Comparison of ENCODE assay signal across 7 mouse cellular contexts in genomic region chr8:84187065-84187755, GRCm38 (mm10). TPM values are rescaled to one million over a fixed set of nuclear protein-coding genes. Genes with fewer than 3 reads are reported as not detected.
DNase-seq lines count a peak whose midpoint lies in the region; ATAC-seq and TF ChIP-seq lines count a peak whose summit lies in the region.

No protein-coding gene starts in this region.

- peak overlapping the region; percentile 53 for H3K9ac ChIP-seq in embryonic facial prominence, embryonic 11.5 days (replicated peaks; ENCODE audit: low read length)
- H3K9ac ChIP-seq in stomach, embryonic 14.5 days (replicated peaks; ENCODE audit: low read depth, low read length) = 0 out of 2 replicates have a peak overlapping the region, but pooled peaks have one; percentile 11

- 0 out of 2 replicates have a peak overlapping the region, but pooled peaks have one; percentile 47 for H3K27ac ChIP-seq in embryonic facial prominence, embryonic 11.5 days (replicated peaks; ENCODE audit: low read depth, low read length)
- no peak overlapping the region for H3K27ac ChIP-seq in stomach, embryonic 14.5 days (ENCODE audit: low read length)

- no peak for ATAC-seq in embryonic facial prominence, embryonic 11.5 days (replicated peaks; ENCODE audit: insufficient number of reproducible peaks, low FRiP score, low TSS enrichment, low read depth)
- ATAC-seq in megakaryocyte-erythroid progenitor cell, adult 5-6 weeks (replicated peaks; ENCODE audit: low FRiP score, low TSS enrichment, poor library complexity, severe bottlenecking) = peak; percentile 58
- ATAC-seq in stomach, embryonic 14.5 days (ENCODE audit: insufficient number of reproducible peaks, insufficient read depth, low FRiP score, low read depth) = no peak

- peak; percentile 62 for TF ChIP-seq CTCF in E14TG2a.4 (conservative IDR thresholded peaks at IDR 0.05; ENCODE audit: low read length)

- peaks cover 8% of the 10 kb centered on the region for H3K36me3 ChIP-seq in E14TG2a.4 (ENCODE audit: insufficient read depth, low read length)
- no peaks in the 10 kb centered on the region for H3K36me3 ChIP-seq in embryonic facial prominence, embryonic 11.5 days (replicated peaks; ENCODE audit: control insufficient read depth, insufficient read depth, low read depth, low read length)
- H3K36me3 ChIP-seq in stomach, embryonic 14.5 days (ENCODE audit: control insufficient read depth, insufficient read depth, low read length) = no peaks in the 10 kb centered on the region

- intact Hi-C loops in heart, postnatal 10 days (cut with DNase I) = loop anchor here (2.0 to 5.0 kb wide), 2 partner anchors 85 to 170 kb away; partner anchors contain the start of gene Ccdc130
- intact Hi-C loops in left cerebral cortex, postnatal 4 days (cut with DNase I) = loop anchor here (2.0 to 10.0 kb wide), 2 partner anchors 24 to 172 kb away; partner anchors contain the start of gene 2210011C24Rik

- WGBS in embryonic facial prominence, embryonic 11.5 days = 3% methylated on average over 21 of the region's 21 CpGs
- WGBS in stomach, embryonic 14.5 days = 4% methylated on average over 21 of the region's 21 CpGs

- H3K4me3 ChIP-seq in E14TG2a.4 (replicated peaks; ENCODE audit: low read length) = peak overlapping the region; percentile 77
- H3K4me3 ChIP-seq in embryonic facial prominence, embryonic 11.5 days (ENCODE audit: low read depth, low read length) = peak overlapping the region; percentile 29
- peak overlapping the region; percentile 27 for H3K4me3 ChIP-seq in stomach, embryonic 14.5 days (ENCODE audit: low read depth, low read length)

- no peaks in the 10 kb centered on the region for H3K27me3 ChIP-seq in E14TG2a.4 (ENCODE audit: insufficient read depth, low read length)
- H3K27me3 ChIP-seq in embryonic facial prominence, embryonic 11.5 days (ENCODE audit: control insufficient read depth, insufficient read depth, low read length) = no peaks in the 10 kb centered on the region
- no peaks in the 10 kb centered on the region for H3K27me3 ChIP-seq in stomach, embryonic 14.5 days (ENCODE audit: control insufficient read depth, insufficient read depth, low read length)

- DNase-seq in ZHBTc4 (ENCODE audit: low read depth, low spot score) = peak; percentile 86
- DNase-seq in embryonic facial prominence, embryonic 11.5 days (ENCODE audit: low spot score) = peak; percentile 78
- peak; percentile 74 to 78 for DNase-seq in heart, postnatal 10 days
- peak; percentile 55 for DNase-seq in left cerebral cortex, postnatal 4 days

- peaks cover 79% of the 10 kb centered on the region for H3K4me1 ChIP-seq in E14TG2a.4 (replicated peaks; ENCODE audit: low read depth, low read length)
- H3K4me1 ChIP-seq in embryonic facial prominence, embryonic 11.5 days (ENCODE audit: control insufficient read depth, insufficient read depth, low read length) = peaks cover 9% of the 10 kb centered on the region
- H3K4me1 ChIP-seq in stomach, embryonic 14.5 days (ENCODE audit: control insufficient read depth, insufficient read depth, low read length) = peaks cover 25% of the 10 kb centered on the region

- H3K9me3 ChIP-seq in E14TG2a.4 (ENCODE audit: low read length) = no peaks in the 10 kb centered on the region
- H3K9me3 ChIP-seq in embryonic facial prominence, embryonic 11.5 days (replicated peaks; ENCODE audit: control insufficient read depth, low read length) = no peaks in the 10 kb centered on the region
- no peaks in the 10 kb centered on the region for H3K9me3 ChIP-seq in stomach, embryonic 14.5 days (ENCODE audit: control insufficient read depth, low read depth, low read length)

- H3K4me2 ChIP-seq in embryonic facial prominence, embryonic 11.5 days (ENCODE audit: low read depth, low read length) = peak overlapping the region; percentile 81
- peak overlapping the region; percentile 76 for H3K4me2 ChIP-seq in stomach, embryonic 14.5 days (replicated peaks; ENCODE audit: low read depth, low read length)

RNA-seq across cellular contexts. Expression of gene Nanos3, which starts 2.2 kb away (rescaled TPM):
- 3.9 and 4.7 TPM in 2 replicates for polyA plus RNA-seq in embryonic facial prominence, embryonic 11.5 days (2014; fragmentation: Nextera tagmentation; extraction: Ambion mirVana)
- 1 to 10 TPM; 3.6 to 4.1 TPM for total RNA-seq in heart, postnatal 10 days (2021)
- 10 to 100 TPM in 1 of 2 experiments, 1 to 10 TPM in 1; 8.1 to 11.4 TPM for total RNA-seq in left cerebral cortex, postnatal 4 days (2021)
- total RNA-seq in megakaryocyte-erythroid progenitor cell, adult 5-6 weeks (2014; fragmentation: Nextera tagmentation) = 2.9 and 5.0 TPM in 2 replicates
- not detected in 2 replicates for total RNA-seq in megakaryocyte-erythroid progenitor cell, adult 5-6 weeks (2017)
- 3.3 and 5.0 TPM in 2 replicates for polyA plus RNA-seq in stomach, embryonic 14.5 days (2014; fragmentation: Nextera tagmentation; extraction: Ambion mirVana)

RNA-seq across cellular contexts. Expression of gene 4930432K21Rik, which starts 39.4 kb away (rescaled TPM):
- 0.53 and 0.67 TPM in 2 replicates for polyA plus RNA-seq in embryonic facial prominence, embryonic 11.5 days (2014; fragmentation: Nextera tagmentation; extraction: Ambion mirVana)
- total RNA-seq in heart, postnatal 10 days (2021) = under 1 TPM; 0.22 to 0.32 TPM
- 1 to 10 TPM; 1.7 to 2.1 TPM for total RNA-seq in left cerebral cortex, postnatal 4 days (2021)
- total RNA-seq in megakaryocyte-erythroid progenitor cell, adult 5-6 weeks (2014; fragmentation: Nextera tagmentation) = 0.49 and 0.50 TPM in 2 replicates
- 1.1 and 1.7 TPM in 2 replicates for total RNA-seq in megakaryocyte-erythroid progenitor cell, adult 5-6 weeks (2017)
- polyA plus RNA-seq in stomach, embryonic 14.5 days (2014; fragmentation: Nextera tagmentation; extraction: Ambion mirVana) = 0.59 and 0.94 TPM in 2 replicates

RNA-seq across cellular contexts. Expression of gene Cc2d1a, which starts 39.5 kb away (rescaled TPM):
- polyA plus RNA-seq in embryonic facial prominence, embryonic 11.5 days (2014; fragmentation: Nextera tagmentation; extraction: Ambion mirVana) = 9.5 and 10.0 TPM in 2 replicates
- total RNA-seq in heart, postnatal 10 days (2021) = 10 to 100 TPM; 13.3 to 14.1 TPM
- total RNA-seq in left cerebral cortex, postnatal 4 days (2021) = 10 to 100 TPM; 74.9 to 80.8 TPM
- 8.6 and 10.7 TPM in 2 replicates for total RNA-seq in megakaryocyte-erythroid progenitor cell, adult 5-6 weeks (2014; fragmentation: Nextera tagmentation)
- total RNA-seq in megakaryocyte-erythroid progenitor cell, adult 5-6 weeks (2017) = 3.2 and 6.9 TPM in 2 replicates
- 17.9 and 18.2 TPM in 2 replicates for polyA plus RNA-seq in stomach, embryonic 14.5 days (2014; fragmentation: Nextera tagmentation; extraction: Ambion mirVana)

RNA-seq across cellular contexts. Expression of gene Zswim4, which starts 49.6 kb away (rescaled TPM):
- polyA plus RNA-seq in embryonic facial prominence, embryonic 11.5 days (2014; fragmentation: Nextera tagmentation; extraction: Ambion mirVana) = 15.3 and 16.9 TPM in 2 replicates
- total RNA-seq in heart, postnatal 10 days (2021) = 10 to 100 TPM; 10.5 to 11.3 TPM
- total RNA-seq in left cerebral cortex, postnatal 4 days (2021) = 10 to 100 TPM; 22.9 to 23.3 TPM
- 2.8 and 4.8 TPM in 2 replicates for total RNA-seq in megakaryocyte-erythroid progenitor cell, adult 5-6 weeks (2014; fragmentation: Nextera tagmentation)
- 3.3 and 3.7 TPM in 2 replicates for total RNA-seq in megakaryocyte-erythroid progenitor cell, adult 5-6 weeks (2017)
- 9.3 and 9.5 TPM in 2 replicates for polyA plus RNA-seq in stomach, embryonic 14.5 days (2014; fragmentation: Nextera tagmentation; extraction: Ambion mirVana)

Comparison
In these comparisons a context has a peak if more than half of its experiments do, and no peak if none do; other contexts are left out.
1. H3K4me3 ChIP-seq: peak in every context shown above with its lines; median percentile 77 in E14TG2a.4; 29 in embryonic facial prominence, embryonic 11.5 days; 27 in stomach, embryonic 14.5 days.
2. RNA of gene Cc2d1a, which starts 39.5 kb away (total RNA-seq): 74.9 to 80.8 TPM in left cerebral cortex, postnatal 4 days; 13.3 to 14.1 TPM in heart, postnatal 10 days and 3.2 to 10.7 TPM in megakaryocyte-erythroid progenitor cell, adult 5-6 weeks; every median in the first group is over 4 times any median in the second.
3. Peak in every context shown above with its lines, with median percentiles within 50 percentile points of each other: DNase-seq.